ENCODE assay signal across 8 mouse cellular contexts in genomic region chr12:71113675-71114288, GRCm38 (mm10). TPM values are rescaled to one million over a fixed set of nuclear protein-coding genes. Genes with fewer than 3 reads are reported as not detected.
DNase-seq lines count a peak whose midpoint lies in the region; ATAC-seq lines count a peak whose summit lies in the region.

No protein-coding gene starts in this region.

- ATAC-seq in activated CD4-positive, CD25-positive, alpha-beta regulatory T cell, adult 4 months: peak; percentile 97
- peak; percentile 63; the same call in 1 of the 2 replicates for ATAC-seq in forebrain, embryonic 12.5 days (ENCODE audit: low FRiP score)
- peak; percentile 99 for ATAC-seq in megakaryocyte, adult 5-6 weeks (ENCODE audit: poor library complexity, severe bottlenecking)

- intact Hi-C loops in left cerebral cortex, postnatal 10 days (cut with DNase I): no loop called here

- peak overlapping the region; percentile 34 for H3K4me2 ChIP-seq in forebrain, embryonic 12.5 days

- 30% methylated on average over 12 of the region's 12 CpGs for WGBS in forebrain, embryonic 12.5 days

- no peaks in the 10 kb centered on the region for H3K9me3 ChIP-seq in forebrain, embryonic 12.5 days

- no peak overlapping the region for H3K27ac ChIP-seq in forebrain, embryonic 12.5 days

- H3K27me3 ChIP-seq in forebrain, embryonic 12.5 days: peaks cover 10% of the 10 kb centered on the region; the same call in 1 of the 2 replicates

- peak; percentile 80 for DNase-seq in CD4-positive helper T cell, adult 2 months (ENCODE audit: low read depth, low spot score)
- DNase-seq in induced T-regulatory cell, adult 2 months (ENCODE audit: low read depth): peak; percentile 85
- DNase-seq in left cerebral cortex, postnatal 10 days (ENCODE audit: extremely low spot score in 1 of 2, low spot score in 2 of 2): peak; percentile 36 to 75
- peak; percentile 16 for DNase-seq in right cerebral cortex, postnatal 4 days
- DNase-seq in gastrocnemius, postnatal 25 days: no peak

- no peak overlapping the region for H3K9ac ChIP-seq in forebrain, embryonic 12.5 days

- H3K4me3 ChIP-seq in forebrain, embryonic 12.5 days (replicated peaks): no peak overlapping the region

- no peaks in the 10 kb centered on the region for H3K36me3 ChIP-seq in forebrain, embryonic 12.5 days (replicated peaks)

- peaks cover 11% of the 10 kb centered on the region for H3K4me1 ChIP-seq in forebrain, embryonic 12.5 days

RNA-seq across cellular contexts. Expression of gene Tomm20l, which starts 2.6 kb away (rescaled TPM):
- polyA plus RNA-seq in activated CD4-positive, CD25-positive, alpha-beta regulatory T cell, adult 4 months (2017; shearing (Covaris generic)): not detected
- polyA plus RNA-seq in forebrain, embryonic 12.5 days (2016; fragmentation: Nextera tagmentation; extraction: Ambion mirVana): not detected in 2 replicates
- total RNA-seq in left cerebral cortex, postnatal 10 days (2021): not detected
- total RNA-seq in megakaryocyte, adult 5-6 weeks (2015): not detected in 2 replicates
- not detected in 2 replicates for total RNA-seq in megakaryocyte, adult 5-6 weeks (2017)
- not detected for total RNA-seq in gastrocnemius, postnatal 25 days (2021)

RNA-seq across cellular contexts. Expression of gene Timm9, which starts 22.7 kb away (rescaled TPM):
- 10 to 100 TPM; 33.1 to 38.3 TPM for polyA plus RNA-seq in activated CD4-positive, CD25-positive, alpha-beta regulatory T cell, adult 4 months (2017; shearing (Covaris generic))
- 73.0 and 82.1 TPM in 2 replicates for polyA plus RNA-seq in forebrain, embryonic 12.5 days (2016; fragmentation: Nextera tagmentation; extraction: Ambion mirVana)
- 10 to 100 TPM; 64.8 to 74.0 TPM for total RNA-seq in left cerebral cortex, postnatal 10 days (2021)
- total RNA-seq in megakaryocyte, adult 5-6 weeks (2015): 26.7 and 29.0 TPM in 2 replicates
- 21.3 and 22.4 TPM in 2 replicates for total RNA-seq in megakaryocyte, adult 5-6 weeks (2017)
- total RNA-seq in gastrocnemius, postnatal 25 days (2021): 10 to 100 TPM; 25.5 to 32.6 TPM

RNA-seq across cellular contexts. Expression of gene 2700049A03Rik, which starts 22.9 kb away (rescaled TPM):
- 10 to 100 TPM in 1 of 2 experiments, 1 to 10 TPM in 1; 8.0 to 10.8 TPM for polyA plus RNA-seq in activated CD4-positive, CD25-positive, alpha-beta regulatory T cell, adult 4 months (2017; shearing (Covaris generic))
- 21.5 and 23.7 TPM in 2 replicates for polyA plus RNA-seq in forebrain, embryonic 12.5 days (2016; fragmentation: Nextera tagmentation; extraction: Ambion mirVana)
- total RNA-seq in left cerebral cortex, postnatal 10 days (2021): 1 to 10 TPM; 5.7 to 6.6 TPM
- total RNA-seq in megakaryocyte, adult 5-6 weeks (2015): 12.2 and 12.9 TPM in 2 replicates
- 7.5 and 8.3 TPM in 2 replicates for total RNA-seq in megakaryocyte, adult 5-6 weeks (2017)
- 1 to 10 TPM; 2.8 to 3.6 TPM for total RNA-seq in gastrocnemius, postnatal 25 days (2021)
